Mouse (Mus musculus) cerebellum, adult 2 months (tissue): Measurements from ENCODE around the gene Ttc14. TPM values are rescaled to one million over a fixed set of nuclear protein-coding genes. Genes with fewer than 3 reads are reported as not detected.

Experiments
- DNase-seq, 2 experiments: peaks; one replicate each; pipeline ENCODE4 v3.0.0; 2021
- H3K27ac ChIP-seq: fragments of 200-500 bp; 2 replicates; pipeline ENCODE4 v1.5.1; 2012; ENCODE audit warnings: low read length, control low read depth, inconsistent platforms; ENCODE audit not compliant: insufficient read depth
- H3K27me3 ChIP-seq: fragments of 200-500 bp; 2 replicates; pipeline ENCODE4 v1.6.1; 2012; ENCODE audit warnings: inconsistent platforms, mild to moderate bottlenecking, low read length, moderate library complexity; ENCODE audit not compliant: control insufficient read depth, insufficient read depth
- H3K4me1 ChIP-seq: fragments of 200-500 bp; 2 replicates; pipeline ENCODE4 v1.6.1; 2011; ENCODE audit warnings: low read length; ENCODE audit not compliant: control insufficient read depth, insufficient read depth
- H3K4me3 ChIP-seq: fragments of 200-500 bp; replicated peaks from 2 replicates; pipeline ENCODE3; 2011; ENCODE audit warnings: mild to moderate bottlenecking, low read depth, low read length, control low read depth; ENCODE audit not compliant: insufficient read depth
- CTCF ChIP-seq: fragments of 200-500 bp; IDR thresholded peaks from 2 replicates; pipeline ENCODE4 v1.5.1; 2011; ENCODE audit warnings: low read depth, mild to moderate bottlenecking, control low read depth, low read length, moderate library complexity, borderline replicate concordance; ENCODE audit not compliant: insufficient read depth
- POLR2A ChIP-seq: fragments of 200-500 bp; IDR thresholded peaks from 2 replicates; pipeline ENCODE4 v1.6.1; 2011; ENCODE audit warnings: low read length, control low read depth, borderline replicate concordance; ENCODE audit not compliant: insufficient read depth
- WGBS: fragments of 180-500 bp; shearing (Covaris S2); methylation state at CpG from one replicate; pipeline ENCODE4 v1.1.7; 2018; 5-methylcytosine and 5-hydroxymethylcytosine counted together
- polyA plus RNA-seq: library from polyadenylated mRNA; depleted of rRNA; stranded (reverse); fragments of >200 nt; gene quantifications from 2 replicates; pipeline ENCODE4 v1.2.3, GENCODE M21; 2012; rRNA removed

The Ttc14 gene
- polyA plus RNA-seq, 1 experiment = 43.8 TPM

DNA sequence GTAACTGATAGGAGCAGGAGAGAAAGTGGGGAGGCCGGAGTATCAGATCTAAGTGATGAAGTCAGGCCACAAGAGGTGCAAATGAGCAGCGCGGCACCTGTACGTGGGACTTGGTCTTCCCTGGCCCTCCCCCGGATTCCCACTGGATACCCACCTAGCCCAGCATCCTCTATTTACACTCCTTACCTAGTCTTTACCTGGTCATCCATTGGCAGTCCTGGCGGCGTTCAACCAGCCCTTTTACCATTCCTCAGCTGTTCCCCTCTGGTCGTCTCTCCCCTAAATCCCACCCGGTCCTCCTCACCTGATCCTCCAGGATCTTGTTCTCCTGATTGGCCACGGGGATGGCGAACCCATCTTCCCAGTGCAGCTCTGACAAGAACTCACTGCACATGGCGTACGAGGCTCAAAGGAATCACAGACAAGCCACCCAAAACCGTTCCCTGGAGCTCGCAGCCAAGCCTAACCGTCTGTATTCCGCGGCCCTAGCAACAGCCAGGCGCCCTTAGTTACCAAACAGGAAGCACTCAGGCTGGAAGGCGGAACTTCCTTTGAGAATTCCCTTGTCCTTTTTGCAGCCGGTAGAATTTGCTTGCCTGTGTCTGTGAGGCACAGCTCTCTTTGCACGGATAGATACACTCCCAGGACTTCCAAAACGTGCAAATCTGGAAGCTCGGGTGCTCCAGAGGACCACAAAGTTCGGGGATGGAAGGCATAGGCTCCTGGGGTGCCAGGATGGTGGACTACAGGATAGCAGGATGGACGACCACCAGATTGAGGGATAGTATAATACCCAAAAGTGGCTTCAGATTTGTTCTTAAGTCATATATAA, 44.4 kb downstream of the Ttc14 start, which contains the start of gene Ccdc39:
TSS of gene Ccdc39 (minus strand) at position 510 of the 832 bp plus-strand sequence.
- no peaks in the 10 kb centered on the region for H3K4me1 ChIP-seq
- H3K27ac ChIP-seq = 0 out of 2 replicates have a peak within 1 kb of the TSS, but pooled peaks have one; percentile 10
- peak within 1 kb of the TSS; percentile 78 for H3K4me3 ChIP-seq
- H3K27me3 ChIP-seq = no peaks in the 10 kb centered on the region
- DNase-seq = peak; percentile 80 to 85
- WGBS = 3% methylated on average over 26 of the region's 26 CpGs
- TF ChIP-seq CTCF = 0 out of 2 replicates have a peak, but pooled peaks have one; percentile 7
- TF ChIP-seq POLR2A = peak; percentile 62; the same call in 1 of the 2 replicates

DNA sequence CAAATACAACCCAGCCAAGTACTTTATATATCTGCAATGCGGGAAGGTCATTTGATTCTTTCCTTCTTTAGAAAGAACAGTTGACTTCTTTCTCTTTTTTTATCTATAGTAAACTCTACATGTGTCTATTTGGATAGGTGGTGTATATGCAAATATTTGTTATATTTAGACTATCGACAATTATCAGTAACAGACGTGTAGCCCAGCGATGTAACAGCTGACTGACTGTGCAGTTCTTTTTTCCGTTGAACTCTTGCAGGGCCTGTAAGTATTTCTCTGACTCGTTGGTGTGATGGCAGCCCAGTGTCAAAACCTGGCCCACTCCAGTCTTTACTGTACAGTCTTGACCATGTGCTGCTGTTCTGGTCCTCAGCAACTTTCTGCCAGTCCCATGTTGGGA, 47.0 kb downstream of the Ttc14 start:
- Histone ChIP-seq H3K4me1 (no peaks in the 10 kb centered on the region), H3K4me3 (no peak overlapping the region), H3K27ac (no peak overlapping the region), H3K27me3 (no peaks in the 10 kb centered on the region)
- DNase-seq = no peak
- 84% methylated on average over 6 of the region's 6 CpGs for WGBS
- no peak for TF ChIP-seq CTCF
- no peak for TF ChIP-seq POLR2A

DNA sequence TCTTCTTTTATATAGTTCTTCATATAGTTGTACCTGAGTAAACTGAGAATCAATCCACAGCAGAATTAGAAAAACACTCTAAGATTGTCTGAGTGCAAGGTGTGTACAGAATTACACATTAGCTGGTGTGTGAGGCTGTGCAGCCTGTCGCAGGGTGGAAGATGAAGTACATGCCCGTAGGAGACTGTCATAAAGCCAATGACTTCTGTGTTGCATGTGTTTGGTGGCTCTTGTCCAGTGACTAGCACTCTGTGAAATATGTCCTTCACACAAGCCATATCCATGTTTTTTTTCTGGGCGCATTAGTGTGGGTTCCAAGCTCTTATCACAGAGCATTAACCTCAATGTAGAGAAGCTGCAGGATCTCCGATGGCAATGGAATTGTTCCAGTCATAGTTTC, 51.2 kb downstream of the Ttc14 start:
- Histone ChIP-seq H3K27me3 (no peaks in the 10 kb centered on the region), H3K4me3 (no peak overlapping the region), H3K4me1 (no peaks in the 10 kb centered on the region), H3K27ac (no peak overlapping the region)
- 36% methylated on average over 4 of the region's 4 CpGs for WGBS
- no peak for DNase-seq
- no peak for TF ChIP-seq POLR2A
- TF ChIP-seq CTCF = no peak

DNA sequence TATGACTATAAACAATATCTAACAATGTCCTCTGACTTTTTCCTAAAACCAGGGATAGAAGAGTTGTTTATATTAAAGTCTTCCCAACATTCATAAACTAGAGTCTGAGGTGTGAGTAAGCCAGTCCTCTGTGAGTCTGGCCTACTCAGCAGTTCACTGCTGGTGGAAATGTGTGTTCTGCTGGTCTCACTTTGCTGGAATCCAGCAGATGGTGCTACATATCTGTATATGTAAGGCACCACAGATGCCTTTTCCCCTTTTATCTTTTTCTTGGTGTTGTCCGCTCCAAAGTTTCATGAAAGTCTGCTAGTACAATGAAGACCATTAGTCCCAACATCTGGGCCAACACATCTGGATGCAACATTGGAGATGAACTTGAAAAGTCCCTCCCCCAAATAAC, 53.4 kb downstream of the Ttc14 start:
- Histone ChIP-seq H3K4me1 (no peaks in the 10 kb centered on the region), H3K27ac (no peak overlapping the region), H3K27me3 (no peaks in the 10 kb centered on the region), H3K4me3 (no peak overlapping the region)
- 66% methylated on average over 1 of the region's 1 CpGs for WGBS
- no peak for TF ChIP-seq CTCF
- no peak for TF ChIP-seq POLR2A
- DNase-seq = peak in 1 of 2 experiments; percentile 4

DNA sequence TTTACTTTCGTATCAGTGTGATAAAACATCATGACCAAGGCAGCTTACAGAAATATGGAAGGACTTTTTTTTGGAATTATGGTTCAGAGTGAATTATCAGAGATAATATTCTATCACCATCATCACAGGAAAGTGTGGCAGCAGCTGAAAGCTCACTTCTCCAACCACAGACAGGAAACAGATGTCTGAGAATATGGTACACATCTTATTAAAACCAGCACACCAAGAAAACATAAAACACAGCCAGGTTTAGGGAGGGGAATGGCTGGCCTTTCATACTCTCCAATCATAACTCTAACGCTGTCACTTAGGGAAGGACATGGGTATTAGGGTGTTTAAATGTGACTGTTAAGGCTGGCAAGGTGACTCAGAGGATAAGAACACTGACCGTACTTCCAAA, 59.3 kb downstream of the Ttc14 start:
- WGBS = 90% methylated on average over 3 of the region's 3 CpGs
- H3K27me3 ChIP-seq = no peaks in the 10 kb centered on the region
- TF ChIP-seq POLR2A (no peak), CTCF (no peak)
- no peak for DNase-seq
- no peak overlapping the region for H3K27ac ChIP-seq
- no peaks in the 10 kb centered on the region for H3K4me1 ChIP-seq
- no peak overlapping the region for H3K4me3 ChIP-seq

DNA sequence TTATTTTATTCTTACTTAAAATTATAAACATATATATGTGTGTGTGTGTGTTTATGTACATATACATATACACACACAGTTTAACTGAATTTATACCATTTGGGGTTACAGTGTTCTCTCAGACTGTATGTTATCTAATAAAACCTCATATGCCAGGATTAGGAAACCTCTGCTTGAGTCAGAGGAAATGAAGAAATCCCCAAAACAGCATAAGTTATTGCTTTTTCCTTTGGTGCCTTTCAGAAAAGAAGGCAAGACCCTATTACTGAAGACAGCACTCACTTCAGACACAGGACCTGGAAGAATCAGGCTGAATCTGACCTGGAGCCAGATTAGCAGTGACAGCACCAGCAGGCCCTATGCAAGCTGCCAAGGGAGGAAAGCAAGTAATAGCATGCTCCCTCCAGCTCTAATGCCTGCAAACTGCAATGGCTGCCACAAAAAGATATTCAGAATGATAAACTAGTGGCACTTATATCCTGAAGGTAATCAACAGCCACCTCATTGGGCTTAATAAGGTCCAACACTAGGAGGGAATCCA, 64.4 kb downstream of the Ttc14 start:
- Histone ChIP-seq H3K27me3 (no peaks in the 10 kb centered on the region), H3K4me1 (no peaks in the 10 kb centered on the region), H3K27ac (no peak overlapping the region), H3K4me3 (no peak overlapping the region)
- no peak for DNase-seq
- no peak for TF ChIP-seq POLR2A

Other genes starting within 250 kb of the Ttc14 start
- gene Ccdc39, start 44.5 kb downstream of the Ttc14 start, polyA plus RNA-seq = 21.1 and 27.5 TPM in 2 replicates
- gene Fxr1, start 220.1 kb downstream of the Ttc14 start, polyA plus RNA-seq = 56.8 and 62.8 TPM in 2 replicates